10 mouse cellular contexts compared by ENCODE assay signal in genomic region chr5:119706467-119706866, GRCm38 (mm10). TPM values are rescaled to one million over a fixed set of nuclear protein-coding genes. Genes with fewer than 3 reads are reported as not detected.
DNase-seq lines count a peak whose midpoint lies in the region; ATAC-seq and TF ChIP-seq lines count a peak whose summit lies in the region.
"Had no signal": no experiment of that assay in that cellular context is flagged by ENCODE, and none has a peak within 500 bp of the region (broad histone marks: within the 10 kb centered on the region; RNA-seq: fewer than 3 reads in every experiment).

No protein-coding gene starts in this region.

- H3K36me3 ChIP-seq in forebrain, embryonic 10.5 days (replicated peaks) = no peaks in the 10 kb centered on the region
- no peaks in the 10 kb centered on the region for H3K36me3 ChIP-seq in forebrain, postnatal 0 days (ENCODE audit: insufficient read depth)
- H3K36me3 ChIP-seq in stomach, embryonic 14.5 days (ENCODE audit: control insufficient read depth, insufficient read depth, low read length) = no peaks in the 10 kb centered on the region
- no peaks in the 10 kb centered on the region for H3K36me3 ChIP-seq in stomach, postnatal 0 days (ENCODE audit: control insufficient read depth, insufficient read depth, low read length)
- no peaks in the 10 kb centered on the region for H3K36me3 ChIP-seq in limb, embryonic 14.5 days (ENCODE audit: control insufficient read depth, insufficient read depth, low read length)

- H3K9me3 ChIP-seq in forebrain, embryonic 10.5 days = peaks cover 5% of the 10 kb centered on the region
- H3K9me3 ChIP-seq in forebrain, postnatal 0 days (ENCODE audit: low read length) = no peaks in the 10 kb centered on the region
- no peaks in the 10 kb centered on the region for H3K9me3 ChIP-seq in stomach, embryonic 14.5 days (ENCODE audit: control insufficient read depth, low read depth, low read length)
- no peaks in the 10 kb centered on the region for H3K9me3 ChIP-seq in stomach, postnatal 0 days (ENCODE audit: control insufficient read depth, low read length)
- no peaks in the 10 kb centered on the region for H3K9me3 ChIP-seq in limb, embryonic 14.5 days (ENCODE audit: control insufficient read depth, low read length)

- DNase-seq in forebrain, embryonic 10.5 days (ENCODE audit: extremely low spot score, low spot score) = peak; percentile 33
- no peak for DNase-seq in forebrain, postnatal 0 days
- no peak for DNase-seq in stomach, postnatal 0 days (ENCODE audit: low spot score)
- no peak for DNase-seq in limb, embryonic 14.5 days (ENCODE audit: low spot score)
- DNase-seq in B cell, adult 2 months = no peak
- no peak for DNase-seq in gastrocnemius, adult 2 months
- DNase-seq: spleen, adult 18-20 months had no signal

- no peak for TF ChIP-seq POLR2A in limb, embryonic 14.5 days (IDR thresholded peaks at IDR 0.05; ENCODE audit: borderline replicate concordance, extremely low read depth, insufficient read depth, insufficient read length)

- peak overlapping the region; percentile 6 for H3K27ac ChIP-seq in forebrain, embryonic 10.5 days
- no peak overlapping the region for H3K27ac ChIP-seq in forebrain, postnatal 0 days (ENCODE audit: low read depth, low read length)
- H3K27ac ChIP-seq in stomach, embryonic 14.5 days (ENCODE audit: low read length) = no peak overlapping the region
- no peak overlapping the region for H3K27ac ChIP-seq in stomach, postnatal 0 days (replicated peaks)
- no peak overlapping the region for H3K27ac ChIP-seq in limb, embryonic 14.5 days (replicated peaks; ENCODE audit: low read depth, low read length)
- H3K27ac ChIP-seq in gastrocnemius, adult 2 months = no peak overlapping the region

- peaks cover 100% of the 10 kb centered on the region for H3K27me3 ChIP-seq in forebrain, embryonic 10.5 days (ENCODE audit: poor library complexity, severe bottlenecking)
- H3K27me3 ChIP-seq in forebrain, postnatal 0 days (ENCODE audit: insufficient read depth, low read length) = peaks cover 46% of the 10 kb centered on the region
- peaks cover 31% of the 10 kb centered on the region for H3K27me3 ChIP-seq in stomach, embryonic 14.5 days (ENCODE audit: control insufficient read depth, insufficient read depth, low read length)
- no peaks in the 10 kb centered on the region; the same call in 1 of the 2 replicates for H3K27me3 ChIP-seq in stomach, postnatal 0 days (ENCODE audit: control insufficient read depth, insufficient read depth, low read length)
- peaks cover 33% of the 10 kb centered on the region for H3K27me3 ChIP-seq in limb, embryonic 14.5 days (ENCODE audit: control insufficient read depth, insufficient read depth, low read length)

- no peak for TF ChIP-seq CTCF in forebrain, postnatal 0 days (IDR thresholded peaks at IDR 0.05; ENCODE audit: low read depth)
- no peak for TF ChIP-seq CTCF in stomach, postnatal 0 days (IDR thresholded peaks at IDR 0.05; ENCODE audit: low read depth)
- no peak for TF ChIP-seq CTCF in gastrocnemius, adult 2 months (IDR thresholded peaks at IDR 0.05)

- no peak for ATAC-seq in forebrain, postnatal 0 days
- ATAC-seq in stomach, embryonic 14.5 days (ENCODE audit: insufficient number of reproducible peaks, insufficient read depth, low FRiP score, low read depth) = no peak
- ATAC-seq in stomach, postnatal 0 days (ENCODE audit: low FRiP score, low TSS enrichment) = no peak
- ATAC-seq in limb, embryonic 14.5 days (ENCODE audit: low FRiP score, low read depth) = no peak
- no peak for ATAC-seq in megakaryocyte-erythroid progenitor cell, adult 5-6 weeks (replicated peaks; ENCODE audit: low FRiP score, low TSS enrichment, poor library complexity, severe bottlenecking)

- no peak overlapping the region for H3K4me2 ChIP-seq in forebrain, postnatal 0 days (ENCODE audit: low read depth)
- H3K4me2 ChIP-seq in stomach, embryonic 14.5 days (replicated peaks; ENCODE audit: low read depth, low read length) = peak overlapping the region; percentile 26
- H3K4me2 ChIP-seq in stomach, postnatal 0 days (replicated peaks; ENCODE audit: low read depth) = no peak overlapping the region
- peak overlapping the region; percentile 29 for H3K4me2 ChIP-seq in limb, embryonic 14.5 days (replicated peaks; ENCODE audit: low read depth, low read length, severe bottlenecking)

- H3K4me1 ChIP-seq in forebrain, embryonic 10.5 days = peaks cover 17% of the 10 kb centered on the region
- no peaks in the 10 kb centered on the region for H3K4me1 ChIP-seq in forebrain, postnatal 0 days (ENCODE audit: insufficient read depth)
- no peaks in the 10 kb centered on the region for H3K4me1 ChIP-seq in stomach, embryonic 14.5 days (ENCODE audit: control insufficient read depth, insufficient read depth, low read length)
- no peaks in the 10 kb centered on the region for H3K4me1 ChIP-seq in stomach, postnatal 0 days (replicated peaks; ENCODE audit: control insufficient read depth, insufficient read depth)
- no peaks in the 10 kb centered on the region for H3K4me1 ChIP-seq in limb, embryonic 14.5 days (ENCODE audit: control insufficient read depth, insufficient read depth, low read length)
- H3K4me1 ChIP-seq: megakaryocyte, embryonic 14.5 days had no signal

- under 1% methylated on average over 17 of the region's 17 CpGs for WGBS in forebrain, embryonic 10.5 days
- under 1% methylated on average over 17 of the region's 17 CpGs for WGBS in forebrain, postnatal 0 days
- 1% methylated on average over 17 of the region's 17 CpGs for WGBS in stomach, embryonic 14.5 days
- WGBS in stomach, postnatal 0 days = 2% methylated on average over 17 of the region's 17 CpGs
- 2% methylated on average over 17 of the region's 17 CpGs for WGBS in limb, embryonic 14.5 days

- TF ChIP-seq EP300 in stomach, postnatal 0 days (optimal IDR thresholded peaks at IDR 0.05) = no peak

- H3K4me3 ChIP-seq in forebrain, embryonic 10.5 days = peak overlapping the region; percentile 37
- no peak overlapping the region for H3K4me3 ChIP-seq in forebrain, postnatal 0 days (ENCODE audit: low read depth, low read length)
- H3K4me3 ChIP-seq in stomach, embryonic 14.5 days (ENCODE audit: low read depth, low read length) = 0 out of 2 replicates have a peak overlapping the region, but pooled peaks have one; percentile 2
- H3K4me3 ChIP-seq in stomach, postnatal 0 days (ENCODE audit: low read depth, low read length) = no peak overlapping the region
- H3K4me3 ChIP-seq in limb, embryonic 14.5 days (replicated peaks; ENCODE audit: low read length) = peak overlapping the region; percentile 18
- H3K4me3 ChIP-seq in gastrocnemius, adult 2 months = no peak overlapping the region
- H3K4me3 ChIP-seq: megakaryocyte, embryonic 14.5 days had no signal

- no peak overlapping the region for H3K9ac ChIP-seq in forebrain, postnatal 0 days
- no peak overlapping the region for H3K9ac ChIP-seq in stomach, embryonic 14.5 days (replicated peaks; ENCODE audit: low read depth, low read length)
- H3K9ac ChIP-seq in stomach, postnatal 0 days (ENCODE audit: low read length) = no peak overlapping the region
- H3K9ac ChIP-seq in limb, embryonic 14.5 days (ENCODE audit: low read depth, low read length, severe bottlenecking) = 0 out of 2 replicates have a peak overlapping the region, but pooled peaks have one; percentile 12

- intact Hi-C loops in gastrocnemius, adult 2 months (cut with DNase I) = no loop called here

RNA-seq across cellular contexts. Expression of gene Tbx3, which starts 36.0 kb away (rescaled TPM):
- polyA plus RNA-seq in forebrain, embryonic 10.5 days (2016; fragmentation: Nextera tagmentation; extraction: Ambion mirVana) = 10.6 and 13.9 TPM in 2 replicates
- 1.5 and 2.9 TPM in 2 replicates for total RNA-seq in forebrain, postnatal 0 days (2014; rRNA removed)
- polyA plus RNA-seq in forebrain, postnatal 0 days (2015; fragmentation: Nextera tagmentation; extraction: Ambion mirVana) = 1.2 and 1.7 TPM in 2 replicates
- polyA plus RNA-seq in stomach, embryonic 14.5 days (2014; fragmentation: Nextera tagmentation; extraction: Ambion mirVana) = 20.4 and 20.6 TPM in 2 replicates
- polyA plus RNA-seq in stomach, postnatal 0 days (2015; fragmentation: Nextera tagmentation; extraction: Ambion mirVana) = 6.8 and 7.5 TPM in 2 replicates
- polyA plus RNA-seq in limb, embryonic 14.5 days (2012; rRNA removed) = 18.6 and 28.2 TPM in 2 replicates
- polyA plus RNA-seq in limb, embryonic 14.5 days (2014; fragmentation: Nextera tagmentation; extraction: Ambion mirVana) = 23.9 and 27.6 TPM in 2 replicates
- total RNA-seq in megakaryocyte-erythroid progenitor cell, adult 5-6 weeks (2014; fragmentation: Nextera tagmentation) = not detected in 2 replicates
- total RNA-seq in megakaryocyte-erythroid progenitor cell, adult 5-6 weeks (2017) = not detected in 2 replicates
- 1 to 10 TPM; 3.9 to 7.7 TPM for total RNA-seq in gastrocnemius, adult 2 months (2021)

Comparison
In these comparisons a context has a peak if more than half of its experiments do, and no peak if none do; other contexts are left out.
1. H3K4me3 ChIP-seq: peak in forebrain, embryonic 10.5 days (single experiment), stomach, embryonic 14.5 days (single experiment) and limb, embryonic 14.5 days (single experiment); none in forebrain, postnatal 0 days (single experiment), stomach, postnatal 0 days (single experiment) and gastrocnemius, adult 2 months (single experiment).
2. H3K4me2 ChIP-seq: peak in stomach, embryonic 14.5 days (single experiment) and limb, embryonic 14.5 days (single experiment); none in forebrain, postnatal 0 days (single experiment) and stomach, postnatal 0 days (single experiment).